Mouse (Mus musculus): ENCODE measurements around the gene Psmb2. TPM values are rescaled to one million over a fixed set of nuclear protein-coding genes. Genes with fewer than 3 reads are reported as not detected.

Gene Psmb2
- not detected in 2 replicates for polyA plus RNA-seq (2012; ENCODE audit: insufficient read depth, insufficient read length, low replicate concordance, missing spikeins)

DNA sequence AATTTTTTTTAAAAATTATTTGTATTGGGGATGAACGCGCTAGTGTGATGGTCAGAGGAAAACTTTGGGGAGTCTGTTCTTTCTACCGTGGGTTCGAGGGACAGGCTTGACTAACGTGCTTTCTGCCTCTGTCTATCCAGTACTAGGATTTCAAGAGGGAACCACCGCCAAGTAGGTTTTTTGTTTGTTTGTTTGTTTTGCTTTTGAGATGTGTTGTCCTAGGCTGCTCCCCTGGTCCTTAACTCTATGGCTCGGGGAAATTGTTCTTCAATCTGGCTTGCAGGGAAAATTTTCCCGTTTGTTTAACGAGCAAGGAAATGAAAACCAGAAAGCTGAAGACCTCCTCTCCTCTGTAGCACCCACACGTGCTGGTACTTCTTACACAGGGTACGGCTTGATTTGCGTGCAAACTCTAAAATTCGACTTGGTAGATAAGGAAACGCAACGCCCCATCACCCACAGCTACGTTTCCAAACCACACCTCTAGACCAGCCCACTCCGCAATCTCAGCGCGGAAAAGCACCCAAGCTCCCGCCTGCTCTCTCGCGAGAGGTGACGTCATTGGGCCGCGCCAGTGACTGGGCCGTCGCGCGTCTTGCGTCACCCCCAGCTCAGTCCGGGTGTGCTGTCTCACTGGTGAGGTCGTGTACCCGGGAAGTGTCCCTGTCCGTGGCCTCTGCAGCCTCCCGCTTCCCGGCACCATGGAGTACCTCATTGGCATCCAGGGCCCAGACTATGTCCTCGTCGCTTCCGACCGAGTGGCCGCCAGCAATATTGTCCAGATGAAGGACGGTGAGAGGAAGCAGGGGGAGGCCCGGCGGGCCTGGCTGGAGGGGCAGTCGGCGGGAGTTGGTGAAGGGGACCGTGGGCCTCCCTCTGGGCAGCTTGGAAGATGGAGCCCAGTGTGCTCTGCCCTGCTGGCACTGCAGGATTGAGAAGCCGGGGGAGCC is at the start of gene Psmb2:
Gene Psmb2, plus strand, starts transcription at position 577 of the 950 bp plus-strand sequence.
- H3K4me1 ChIP-seq (ENCODE audit: control insufficient read depth, insufficient read depth, low read length), result peaks cover 2% of the 10 kb centered on the region; the same call in 1 of the 2 replicates
- 2% methylated on average over 48 of the region's 48 CpGs for WGBS
- H3K4me3 ChIP-seq (ENCODE audit: insufficient read depth, low read depth, low read length), result peak within 1 kb of the TSS; percentile 89
- H3K27ac ChIP-seq (ENCODE audit: insufficient read depth, low read depth, low read length), result peak within 1 kb of the TSS; percentile 40
- TF ChIP-seq CTCF (IDR thresholded peaks at IDR 0.05; ENCODE audit: insufficient read depth, low read depth, low read length) (no peak), POLR2A (IDR thresholded peaks at IDR 0.05; ENCODE audit: insufficient read depth, low read depth, low read length) (peak; percentile 70)

GRCm38 (mm10) chr4:126631922-126632321 is 45.5 kb upstream of the Psmb2 start:
- Histone ChIP-seq H3K27ac (ENCODE audit: insufficient read depth, low read depth, low read length) (no peak overlapping the region), H3K4me1 (ENCODE audit: control insufficient read depth, insufficient read depth, low read length) (peaks cover 9% of the 10 kb centered on the region), H3K4me3 (ENCODE audit: insufficient read depth, low read depth, low read length) (no peak overlapping the region)
- TF ChIP-seq POLR2A (IDR thresholded peaks at IDR 0.05; ENCODE audit: insufficient read depth, low read depth, low read length) (no peak), CTCF (IDR thresholded peaks at IDR 0.05; ENCODE audit: insufficient read depth, low read depth, low read length) (no peak)
- 39% methylated on average over 2 of the region's 2 CpGs for WGBS

DNA sequence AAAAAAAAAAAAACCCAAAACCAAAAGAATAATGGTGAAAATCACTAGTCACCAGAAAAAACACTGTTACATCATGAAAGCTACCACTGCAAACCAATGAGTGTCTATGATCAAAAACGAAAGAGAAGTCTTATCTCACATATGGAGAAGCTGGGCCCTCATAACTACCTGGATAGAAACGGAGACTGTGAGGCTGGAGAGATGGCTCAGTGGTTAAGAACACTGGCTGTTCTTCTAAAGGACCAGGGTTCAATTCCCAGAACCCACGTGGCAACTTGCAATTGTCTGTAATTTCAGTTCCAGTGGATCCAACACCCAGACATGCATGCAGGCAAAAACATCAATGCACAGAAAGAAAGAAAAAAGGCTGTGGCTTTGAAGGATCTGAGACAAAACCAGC is 44.8 kb upstream of the Psmb2 start:
- 73% methylated on average over 3 of the region's 3 CpGs for WGBS

DNA sequence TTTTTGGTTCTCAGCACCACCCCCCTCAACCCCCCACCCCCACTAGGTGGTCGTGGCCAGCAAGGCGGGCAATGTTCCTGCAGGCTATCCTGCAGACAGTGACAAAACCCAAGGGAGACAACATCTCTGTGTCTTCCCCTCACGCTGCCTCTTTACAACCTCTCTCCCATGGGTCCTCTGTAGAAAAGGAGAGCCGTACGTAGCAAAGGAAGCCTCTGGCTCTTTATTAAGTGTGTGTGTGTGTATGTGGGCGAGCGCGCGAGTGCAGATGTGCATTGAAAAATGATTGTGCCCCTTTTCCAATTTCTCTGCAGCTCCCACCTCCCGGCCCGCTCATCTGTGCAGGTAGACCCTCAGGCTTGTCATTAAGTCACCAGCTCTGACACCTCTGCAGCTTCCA is 41.1 kb upstream of the Psmb2 start:
- H3K4me3 ChIP-seq (ENCODE audit: insufficient read depth, low read depth, low read length), result peak overlapping the region; percentile 36; the same call in 1 of the 2 replicates
- 23% methylated on average over 11 of the region's 11 CpGs for WGBS
- TF ChIP-seq CTCF (IDR thresholded peaks at IDR 0.05; ENCODE audit: insufficient read depth, low read depth, low read length) (no peak), POLR2A (IDR thresholded peaks at IDR 0.05; ENCODE audit: insufficient read depth, low read depth, low read length) (no peak)
- H3K4me1 ChIP-seq (ENCODE audit: control insufficient read depth, insufficient read depth, low read length), result peaks cover 9% of the 10 kb centered on the region
- H3K27ac ChIP-seq (ENCODE audit: insufficient read depth, low read depth, low read length), result no peak overlapping the region

More for the DNA sequence above, 44.8 kb upstream of the Psmb2 start:
- TF ChIP-seq CTCF (IDR thresholded peaks at IDR 0.05; ENCODE audit: insufficient read depth, low read depth, low read length) (no peak), POLR2A (IDR thresholded peaks at IDR 0.05; ENCODE audit: insufficient read depth, low read depth, low read length) (no peak)
- H3K4me3 ChIP-seq (ENCODE audit: insufficient read depth, low read depth, low read length), result no peak overlapping the region
- no peak overlapping the region for H3K27ac ChIP-seq (ENCODE audit: insufficient read depth, low read depth, low read length)
- peaks cover 9% of the 10 kb centered on the region for H3K4me1 ChIP-seq (ENCODE audit: control insufficient read depth, insufficient read depth, low read length)

- WGBS, result 62% methylated on average over 4 of the region's 4 CpGs
- no peak for TF ChIP-seq CTCF (IDR thresholded peaks at IDR 0.05; ENCODE audit: insufficient read depth, low read depth, low read length)
- no peak for TF ChIP-seq POLR2A (IDR thresholded peaks at IDR 0.05; ENCODE audit: insufficient read depth, low read depth, low read length)
- Histone ChIP-seq H3K27ac (ENCODE audit: insufficient read depth, low read depth, low read length) (no peak overlapping the region), H3K4me3 (ENCODE audit: insufficient read depth, low read depth, low read length) (no peak overlapping the region), H3K4me1 (ENCODE audit: control insufficient read depth, insufficient read depth, low read length) (peaks cover 9% of the 10 kb centered on the region)
These were observed 40.0 kb upstream of the Psmb2 start for GRCm38 (mm10) chr4:126637446-126637845.

DNA sequence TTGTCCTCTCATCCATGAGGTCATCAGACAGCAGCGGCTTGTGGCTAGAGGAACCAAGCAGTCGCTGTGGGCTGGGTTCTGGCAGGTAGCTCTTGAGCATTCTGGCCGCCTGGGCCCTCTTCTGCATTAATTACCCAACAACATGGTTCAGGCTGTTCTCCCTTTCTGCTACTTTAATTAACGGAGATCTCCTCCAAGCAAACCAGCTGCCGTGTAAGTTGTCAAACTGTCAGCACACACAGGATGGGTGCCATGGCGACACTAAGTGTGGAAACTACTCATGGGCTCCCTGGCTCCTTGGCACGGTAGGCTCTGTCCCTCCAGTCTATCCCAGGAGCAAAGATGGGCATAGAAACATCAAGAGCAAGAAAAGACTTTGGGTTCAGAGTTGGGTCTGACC is 38.1 kb upstream of the Psmb2 start:
- WGBS, result 37% methylated on average over 7 of the region's 7 CpGs
- Histone ChIP-seq H3K4me1 (ENCODE audit: control insufficient read depth, insufficient read depth, low read length) (peaks cover 9% of the 10 kb centered on the region), H3K4me3 (ENCODE audit: insufficient read depth, low read depth, low read length) (no peak overlapping the region), H3K27ac (ENCODE audit: insufficient read depth, low read depth, low read length) (no peak overlapping the region)
- TF ChIP-seq POLR2A (IDR thresholded peaks at IDR 0.05; ENCODE audit: insufficient read depth, low read depth, low read length) (no peak), CTCF (IDR thresholded peaks at IDR 0.05; ENCODE audit: insufficient read depth, low read depth, low read length) (no peak)

GRCm38 (mm10) chr4:126641901-126642300 is 35.5 kb upstream of the Psmb2 start:
- TF ChIP-seq POLR2A (IDR thresholded peaks at IDR 0.05; ENCODE audit: insufficient read depth, low read depth, low read length), result no peak
- no peak for TF ChIP-seq CTCF (IDR thresholded peaks at IDR 0.05; ENCODE audit: insufficient read depth, low read depth, low read length)
- WGBS, result 24% methylated on average over 9 of the region's 9 CpGs
- Histone ChIP-seq H3K4me3 (ENCODE audit: insufficient read depth, low read depth, low read length) (no peak overlapping the region), H3K4me1 (ENCODE audit: control insufficient read depth, insufficient read depth, low read length) (no peaks in the 10 kb centered on the region; the same call in 1 of the 2 replicates), H3K27ac (ENCODE audit: insufficient read depth, low read depth, low read length) (no peak overlapping the region)

DNA sequence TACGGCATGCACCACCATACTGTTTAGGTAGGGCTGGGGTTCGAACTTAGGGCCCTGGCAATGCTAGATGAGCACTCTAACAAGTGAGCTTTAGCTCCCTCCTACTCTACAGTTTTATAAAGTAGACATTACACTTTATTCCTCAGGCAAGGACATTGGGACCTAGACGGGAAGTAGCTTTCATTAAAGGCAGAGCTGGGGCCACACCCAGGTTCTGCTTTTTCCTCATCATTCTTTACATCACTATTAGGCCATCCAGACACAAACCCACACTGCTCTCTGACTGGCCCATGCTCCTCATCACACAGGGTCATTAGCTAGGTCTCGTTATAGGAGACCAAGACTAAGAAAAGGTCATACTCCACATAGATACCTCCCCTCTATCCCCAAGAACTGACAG is 33.6 kb upstream of the Psmb2 start:
- TF ChIP-seq POLR2A (IDR thresholded peaks at IDR 0.05; ENCODE audit: insufficient read depth, low read depth, low read length) (no peak), CTCF (IDR thresholded peaks at IDR 0.05; ENCODE audit: insufficient read depth, low read depth, low read length) (no peak)
- Histone ChIP-seq H3K27ac (ENCODE audit: insufficient read depth, low read depth, low read length) (no peak overlapping the region), H3K4me1 (ENCODE audit: control insufficient read depth, insufficient read depth, low read length) (peaks cover 2% of the 10 kb centered on the region; the same call in 1 of the 2 replicates), H3K4me3 (ENCODE audit: insufficient read depth, low read depth, low read length) (no peak overlapping the region)
- 89% methylated on average over 4 of the region's 4 CpGs for WGBS

- 78% methylated on average over 10 of the region's 10 CpGs for WGBS
- no peak overlapping the region for H3K27ac ChIP-seq (ENCODE audit: insufficient read depth, low read depth, low read length)
- peaks cover 2% of the 10 kb centered on the region; the same call in 1 of the 2 replicates for H3K4me1 ChIP-seq (ENCODE audit: control insufficient read depth, insufficient read depth, low read length)
- TF ChIP-seq CTCF (IDR thresholded peaks at IDR 0.05; ENCODE audit: insufficient read depth, low read depth, low read length), result no peak
- TF ChIP-seq POLR2A (IDR thresholded peaks at IDR 0.05; ENCODE audit: insufficient read depth, low read depth, low read length), result no peak
- H3K4me3 ChIP-seq (ENCODE audit: insufficient read depth, low read depth, low read length), result no peak overlapping the region
These were observed 33.0 kb upstream of the Psmb2 start for GRCm38 (mm10) chr4:126644333-126644963.

Data from olfactory bulb, adult 2 months (tissue).